Mouse (Mus musculus) forebrain, embryonic 16.5 days (tissue): Measurements from ENCODE around the gene Igflr1. TPM values are rescaled to one million over a fixed set of nuclear protein-coding genes. Genes with fewer than 3 reads are reported as not detected.

ENCODE experiments used
- ATAC-seq: fragments of 200-750 bp; cut with Nextera tagmentation; 2 replicates; pipeline ENCODE4 v1.8.0; 2017; ENCODE audit warnings: mild to moderate bottlenecking, moderate library complexity
- H3K27ac ChIP-seq: fragments of 300-500 bp; sonication (generic); 2 replicates; pipeline ENCODE4 v1.5.1; 2014; ENCODE audit warnings: low read length, control low read depth
- H3K27me3 ChIP-seq: fragments of 300-500 bp; sonication (generic); replicated peaks from 2 replicates; pipeline ENCODE4 v1.6.1; 2014; ENCODE audit warnings: low read length; ENCODE audit not compliant: control insufficient read depth, insufficient read depth
- H3K36me3 ChIP-seq: fragments of 300-500 bp; sonication (generic); 2 replicates; pipeline ENCODE4 v1.6.1; 2014; ENCODE audit not compliant: control insufficient read depth, insufficient read depth
- H3K4me1 ChIP-seq: fragments of 300-500 bp; sonication (generic); replicated peaks from 2 replicates; pipeline ENCODE4 v1.6.1; 2014; ENCODE audit warnings: low read length; ENCODE audit not compliant: control insufficient read depth, insufficient read depth
- H3K4me2 ChIP-seq: fragments of 300-500 bp; sonication (generic); 2 replicates; pipeline ENCODE4 v1.6.1; 2014; ENCODE audit warnings: mild to moderate bottlenecking, low read length, control low read depth
- H3K4me3 ChIP-seq: fragments of 300-500 bp; sonication (generic); replicated peaks from 2 replicates; pipeline ENCODE4 v1.5.1; 2014; ENCODE audit warnings: mild to moderate bottlenecking, low read length, control low read depth
- H3K9ac ChIP-seq: fragments of 300-500 bp; sonication (generic); replicated peaks from 2 replicates; pipeline ENCODE4 v1.6.1; 2014; ENCODE audit warnings: low read depth, low read length, control low read depth
- H3K9me3 ChIP-seq: fragments of 300-500 bp; sonication (generic); 2 replicates; pipeline ENCODE4 v1.6.1; 2016; ENCODE audit warnings: low read length; ENCODE audit not compliant: control insufficient read depth
- WGBS: fragments of 180-500 bp; shearing (Covaris S2); extraction: QIAGEN DNeasy Blood & Tissue Kit; methylation state at CpG from one replicate; pipeline ENCODE4 v1.1.7; 2014; 5-methylcytosine and 5-hydroxymethylcytosine counted together
- microRNA-seq: library from miRNA; unstranded; fragments of <30 nt; microRNA quantifications from one replicate; pipeline ENCODE4, GENCODE M21; 2017
- polyA plus RNA-seq: library from polyadenylated mRNA; unstranded; fragments of >200 nt; fragmentation: Nextera tagmentation; extraction: Ambion mirVana; gene quantifications from 2 replicates; pipeline ENCODE4 v1.2.1, GENCODE M21; 2015

Gene Igflr1
- polyA plus RNA-seq, 1 experiment from 2014 or later: 6.3 TPM

GRCm38 (mm10) chr7:30615049-30615760 is 50.0 kb downstream of the Igflr1 start:
- Histone ChIP-seq H3K4me2 (no peak overlapping the region), H3K27ac (no peak overlapping the region), H3K36me3 (peaks cover 11% of the 10 kb centered on the region), H3K9ac (no peak overlapping the region), H3K4me1 (no peaks in the 10 kb centered on the region), H3K9me3 (no peaks in the 10 kb centered on the region), H3K4me3 (no peak overlapping the region), H3K27me3 (no peaks in the 10 kb centered on the region)
- 56% methylated on average over 5 of the region's 5 CpGs for WGBS
- ATAC-seq: no peak

Small RNAs within 50 kb of the gene (microRNA-seq; reads per million reads assigned to microRNA genes)
- gene Gm38670 (not detected), gene Mir3569 (not detected)

Other genes with a start within 250 kb of the Igflr1 start
- not detected in 2 replicates for gene E130208F15Rik, start 243.7 kb upstream of the Igflr1 start, polyA plus RNA-seq
- gene Sdhaf1, start 241.5 kb upstream of the Igflr1 start, polyA plus RNA-seq: 18.0 and 19.3 TPM in 2 replicates
- 10.4 and 13.4 TPM in 2 replicates for gene Lrfn3, start 202.7 kb upstream of the Igflr1 start, polyA plus RNA-seq
- 14.0 and 19.1 TPM in 2 replicates for gene Tyrobp, start 151.7 kb upstream of the Igflr1 start, polyA plus RNA-seq
- gene Hcst, start 145.6 kb upstream of the Igflr1 start, polyA plus RNA-seq: not detected in 2 replicates
- gene Nfkbid, start 143.7 kb upstream of the Igflr1 start, polyA plus RNA-seq: 2.3 and 3.4 TPM in 2 replicates
- gene Aplp1, start 119.9 kb upstream of the Igflr1 start, polyA plus RNA-seq: 584 and 649 TPM in 2 replicates
- gene Kirrel2, start 107.7 kb upstream of the Igflr1 start, polyA plus RNA-seq: 0.22 and 0.43 TPM in 2 replicates
- gene Nphs1, start 107.1 kb upstream of the Igflr1 start, polyA plus RNA-seq: not detected in 2 replicates
- not detected in 2 replicates for gene Prodh2, start 71.8 kb upstream of the Igflr1 start, polyA plus RNA-seq
- 122 and 148 TPM in 2 replicates for gene Arhgap33, start 30.4 kb upstream of the Igflr1 start, polyA plus RNA-seq
- 9.3 and 11.1 TPM in 2 replicates for gene Hspb6, start 13.2 kb upstream of the Igflr1 start, polyA plus RNA-seq
- gene Proser3, start 13.1 kb upstream of the Igflr1 start, polyA plus RNA-seq: 8.8 and 13.5 TPM in 2 replicates
- gene Lin37, start 5.6 kb upstream of the Igflr1 start, polyA plus RNA-seq: 52.9 and 55.1 TPM in 2 replicates
- 107 and 111 TPM in 2 replicates for gene U2af1l4, start 2.1 kb upstream of the Igflr1 start, polyA plus RNA-seq
- 23.5 and 28.5 TPM in 2 replicates for gene Gm49396, start 2.1 kb upstream of the Igflr1 start, polyA plus RNA-seq
- gene Psenen, start 1.8 kb upstream of the Igflr1 start, polyA plus RNA-seq: 117 and 121 TPM in 2 replicates
- 8.7 and 15.6 TPM in 2 replicates for gene Kmt2b, start 23.3 kb downstream of the Igflr1 start, polyA plus RNA-seq
- gene Zbtb32, start 33.5 kb downstream of the Igflr1 start, polyA plus RNA-seq: 0.22 and 0.23 TPM in 2 replicates
- gene Upk1a, start 47.4 kb downstream of the Igflr1 start, polyA plus RNA-seq: 0.34 and 0.40 TPM in 2 replicates
- 860 and 869 TPM in 2 replicates for gene Cox6b1, start 60.7 kb downstream of the Igflr1 start, polyA plus RNA-seq
- not detected in 2 replicates for gene Etv2, start 70.4 kb downstream of the Igflr1 start, polyA plus RNA-seq
- 153 and 155 TPM in 2 replicates for gene Rbm42, start 84.9 kb downstream of the Igflr1 start, polyA plus RNA-seq
- 34.0 and 34.5 TPM in 2 replicates for gene Haus5, start 99.6 kb downstream of the Igflr1 start, polyA plus RNA-seq
- not detected in 2 replicates for gene Pmis2, start 106.2 kb downstream of the Igflr1 start, polyA plus RNA-seq
- not detected in 2 replicates for gene 2200002J24Rik, start 133.5 kb downstream of the Igflr1 start, polyA plus RNA-seq
- 1.3 and 2.4 TPM in 2 replicates for gene Atp4a, start 146.8 kb downstream of the Igflr1 start, polyA plus RNA-seq
- 202 and 214 TPM in 2 replicates for gene Tmem147, start 164.1 kb downstream of the Igflr1 start, polyA plus RNA-seq
- 0.68 and 1.1 TPM in 2 replicates for gene Gapdhs, start 178.3 kb downstream of the Igflr1 start, polyA plus RNA-seq
- gene Sbsn, start 186.0 kb downstream of the Igflr1 start, polyA plus RNA-seq: 2.2 and 2.3 TPM in 2 replicates
- gene Dmkn, start 198.3 kb downstream of the Igflr1 start, polyA plus RNA-seq: 1.1 and 2.2 TPM in 2 replicates
- 3.9 TPM in 1 of 2 replicates, not detected in the other for gene Krtdap, start 222.5 kb downstream of the Igflr1 start, polyA plus RNA-seq